Mouse (Mus musculus) liver, embryonic 14.5 days (tissue): Measurements from ENCODE around the gene Lyst.

Experiments
- CTCF ChIP-seq: IDR thresholded peaks from 2 replicates; pipeline ENCODE4 v1.5.1; 2016; ENCODE audit warnings: antibody characterized with exemption, low read depth, control low read depth
- EP300 ChIP-seq: IDR thresholded peaks from 2 replicates; pipeline ENCODE4 v1.6.1; 2016; ENCODE audit warnings: antibody characterized with exemption, low read depth

DNA sequence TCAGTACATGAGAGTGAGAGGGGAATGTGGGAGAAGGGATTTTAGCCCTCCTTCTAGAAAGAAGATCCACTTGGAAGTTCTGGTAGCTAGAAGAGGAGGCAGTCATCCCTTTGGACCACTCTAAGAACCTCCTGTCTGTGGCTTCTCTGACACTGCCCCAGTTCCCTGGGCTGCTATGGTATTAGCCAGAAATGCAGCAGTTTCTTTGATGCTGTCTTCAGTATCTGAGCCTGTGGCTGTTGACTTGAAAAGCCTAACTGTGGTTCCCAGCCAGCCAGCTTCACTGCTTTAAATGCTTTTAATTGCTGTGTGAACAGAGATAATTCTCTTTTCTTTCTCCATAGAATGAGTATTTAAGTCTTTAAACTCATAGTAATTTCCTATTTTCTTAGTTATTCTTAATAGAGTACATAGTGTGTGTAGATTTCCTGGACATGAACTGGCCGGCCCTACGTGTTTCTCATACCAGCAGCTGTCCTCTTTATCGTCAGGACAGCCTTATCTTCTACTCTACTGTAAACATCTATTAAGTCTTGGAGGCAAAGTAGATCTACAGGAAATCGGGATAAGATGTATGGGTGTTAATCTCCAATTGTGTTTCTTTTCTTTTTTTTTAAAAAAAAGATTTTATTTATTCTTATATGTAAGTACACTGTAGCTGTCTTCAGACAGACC, 84.6 kb downstream of the Lyst start:
- TF ChIP-seq CTCF (no peak), EP300 (no peak)
